Mouse (Mus musculus) liver, embryonic 14.5 days (tissue): Measurements from ENCODE around the gene Atp2b1. TPM values are rescaled to one million over a fixed set of nuclear protein-coding genes. Genes with fewer than 3 reads are reported as not detected.

Experiments used
- ATAC-seq: fragments of 200-750 bp; cut with Nextera tagmentation; 2 replicates; pipeline ENCODE4 v1.8.0; 2017; ENCODE audit warnings: moderate number of reproducible peaks, mild to moderate bottlenecking, moderate library complexity; ENCODE audit not compliant: insufficient read depth
- DNase-seq, 3 experiments: peaks; one replicate each; pipeline ENCODE4 v3.0.0-alpha.2; 2012 to 2013; ENCODE audit warnings: low read depth in 3 of 3, low spot score in 3 of 3
- H3K27ac ChIP-seq: fragments of 300-500 bp; sonication (generic); 2 replicates; pipeline ENCODE4 v1.5.1; 2014; ENCODE audit warnings: moderate library complexity, mild to moderate bottlenecking, control low read depth, inconsistent platforms
- H3K27me3 ChIP-seq: fragments of 300-500 bp; sonication (generic); 2 replicates; pipeline ENCODE4 v1.6.1; 2014; ENCODE audit warnings: mild to moderate bottlenecking, low read length, moderate library complexity; ENCODE audit not compliant: control insufficient read depth, insufficient read depth
- H3K36me3 ChIP-seq: fragments of 300-500 bp; sonication (generic); replicated peaks from 2 replicates; pipeline ENCODE4 v1.6.1; 2014; ENCODE audit warnings: low read depth; ENCODE audit not compliant: control insufficient read depth, insufficient read depth
- H3K4me1 ChIP-seq, 2 experiments: fragments of 200-500 bp in 1 of 2; fragments of 300-500 bp in 1 of 2; sonication (generic) in 1 of 2; replicated peaks; 2 replicates each; pipeline ENCODE4 v1.6.1; 2012 to 2014; ENCODE audit warnings: antibody characterized with exemption in 1 of 2, inconsistent platforms in 1 of 2, low read length in 1 of 2; ENCODE audit not compliant: control insufficient read depth in 2 of 2, insufficient read depth in 2 of 2
- H3K4me2 ChIP-seq: fragments of 300-500 bp; sonication (generic); 2 replicates; pipeline ENCODE4 v1.6.1; 2014; ENCODE audit warnings: low read depth, mild to moderate bottlenecking, control low read depth, moderate library complexity
- H3K4me3 ChIP-seq, 2 experiments: fragments of 200-500 bp in 1 of 2; fragments of 300-500 bp in 1 of 2; sonication (generic) in 1 of 2; 2 replicates each; pipeline ENCODE4 v1.5.1; 2012 to 2014; ENCODE audit warnings: low read depth in 2 of 2, low read length in 2 of 2, mild to moderate bottlenecking in 2 of 2, control low read depth in 1 of 2, inconsistent platforms in 1 of 2, moderate library complexity in 1 of 2; ENCODE audit not compliant: insufficient read depth in 1 of 2
- H3K9ac ChIP-seq: fragments of 300-500 bp; sonication (generic); replicated peaks from 2 replicates; pipeline ENCODE4 v1.6.1; 2014; ENCODE audit warnings: mild to moderate bottlenecking, control low read depth, moderate library complexity
- H3K9me3 ChIP-seq: fragments of 300-500 bp; sonication (generic); 2 replicates; pipeline ENCODE4 v1.6.1; 2016; ENCODE audit warnings: low read length, mixed read lengths; ENCODE audit not compliant: control insufficient read depth
- CTCF ChIP-seq: IDR thresholded peaks from 2 replicates; pipeline ENCODE4 v1.5.1; 2016; ENCODE audit warnings: antibody characterized with exemption, low read depth, control low read depth
- EP300 ChIP-seq: IDR thresholded peaks from 2 replicates; pipeline ENCODE4 v1.6.1; 2016; ENCODE audit warnings: antibody characterized with exemption, low read depth
- WGBS: fragments of 180-500 bp; shearing (Covaris S2); extraction: QIAGEN DNeasy Blood & Tissue Kit; methylation state at CpG from one replicate; pipeline ENCODE4 v1.1.7; 2014; ENCODE audit not compliant: insufficient replicate concordance; 5-methylcytosine and 5-hydroxymethylcytosine counted together
- polyA plus RNA-seq, 2 experiments: library from polyadenylated mRNA; depleted of rRNA in 1 of 2; stranded (reverse) in 1 of 2; unstranded in 1 of 2; fragments of >200 nt; fragmentation: Nextera tagmentation in 1 of 2; extraction: Ambion mirVana in 1 of 2; gene quantifications; 2 replicates each; pipeline versions ENCODE4 v1.2.1 to v1.2.3; 2012 to 2014

Atp2b1 gene
- polyA plus RNA-seq, 2 experiments, result 7.4 to 27.6 TPM

GRCm38 (mm10) chr10:98970917-98971316 is 56.7 kb downstream of the Atp2b1 start:
- ATAC-seq (no peak), DNase-seq (no peak)
- H3K4me2 ChIP-seq, result no peak overlapping the region
- H3K4me3 ChIP-seq, result no peak overlapping the region
- H3K4me1 ChIP-seq, result 0 out of 4 replicates have a peak, but pooled peaks cover 0 to 4% of the 10 kb centered on the region in 2 experiments
- H3K36me3 ChIP-seq, result no peaks in the 10 kb centered on the region
- no peaks in the 10 kb centered on the region for H3K9me3 ChIP-seq
- no peak overlapping the region for H3K27ac ChIP-seq
- no peaks in the 10 kb centered on the region for H3K27me3 ChIP-seq
- 87% methylated on average over 3 of the region's 3 CpGs for WGBS
- H3K9ac ChIP-seq, result no peak overlapping the region
- TF ChIP-seq CTCF, result no peak
- no peak for TF ChIP-seq EP300

- H3K9ac ChIP-seq, result no peak overlapping the region
- no peaks in the 10 kb centered on the region for H3K36me3 ChIP-seq
- DNase-seq, result no peak
- 49% methylated on average over 2 of the region's 2 CpGs for WGBS
- no peak overlapping the region for H3K4me3 ChIP-seq
- peaks cover 0 to 8% of the 10 kb centered on the region in 2 experiments; a peak in 1 of 4 replicates for H3K4me1 ChIP-seq
- TF ChIP-seq EP300 (no peak), CTCF (no peak)
- no peak overlapping the region for H3K27ac ChIP-seq
- H3K27me3 ChIP-seq, result no peaks in the 10 kb centered on the region
- no peaks in the 10 kb centered on the region for H3K9me3 ChIP-seq
- ATAC-seq, result no peak
- no peak overlapping the region for H3K4me2 ChIP-seq
Observed at GRCm38 (mm10) chr10:98972359-98972758, 58.2 kb downstream of the Atp2b1 start.

GRCm38 (mm10) chr10:98972912-98973605 is 58.9 kb downstream of the Atp2b1 start:
- Histone ChIP-seq H3K27me3 (no peaks in the 10 kb centered on the region), H3K4me3 (no peak overlapping the region), H3K9me3 (no peaks in the 10 kb centered on the region), H3K4me2 (no peak overlapping the region), H3K4me1 (peaks cover 0 to 8% of the 10 kb centered on the region in 2 experiments; a peak in 1 of 4 replicates), H3K9ac (no peak overlapping the region), H3K27ac (no peak overlapping the region), H3K36me3 (no peaks in the 10 kb centered on the region)
- ATAC-seq (no peak), DNase-seq (no peak)
- 81% methylated on average over 18 of the region's 18 CpGs for WGBS
- TF ChIP-seq CTCF (no peak), EP300 (no peak)

- 73% methylated on average over 3 of the region's 3 CpGs for WGBS
- no peak for ATAC-seq
Observed at GRCm38 (mm10) chr10:98974645-98975044, 60.4 kb downstream of the Atp2b1 start.

GRCm38 (mm10) chr10:98975611-98976010 is 61.4 kb downstream of the Atp2b1 start:
- Histone ChIP-seq H3K27ac (no peak overlapping the region), H3K4me3 (no peak overlapping the region), H3K9me3 (no peaks in the 10 kb centered on the region), H3K27me3 (no peaks in the 10 kb centered on the region), H3K4me1 (peaks cover 0 to 8% of the 10 kb centered on the region in 2 experiments; a peak in 1 of 4 replicates), H3K9ac (no peak overlapping the region), H3K4me2 (no peak overlapping the region), H3K36me3 (no peaks in the 10 kb centered on the region; the same call in 1 of the 2 replicates)
- DNase-seq, result no peak
- TF ChIP-seq CTCF (no peak), EP300 (no peak)
- no peak for ATAC-seq
- WGBS, result 82% methylated on average over 6 of the region's 6 CpGs

More at GRCm38 (mm10) chr10:98974645-98975044, 60.4 kb downstream of the Atp2b1 start:
- DNase-seq, result no peak
- no peak overlapping the region for H3K4me3 ChIP-seq
- TF ChIP-seq EP300, result no peak
- no peak for TF ChIP-seq CTCF
- H3K4me2 ChIP-seq, result no peak overlapping the region
- H3K27me3 ChIP-seq, result no peaks in the 10 kb centered on the region
- no peaks in the 10 kb centered on the region for H3K36me3 ChIP-seq
- no peaks in the 10 kb centered on the region for H3K9me3 ChIP-seq
- H3K9ac ChIP-seq, result no peak overlapping the region
- no peak overlapping the region for H3K27ac ChIP-seq
- H3K4me1 ChIP-seq, result peaks cover 0 to 8% of the 10 kb centered on the region in 2 experiments; a peak in 1 of 4 replicates
